Mouse (Mus musculus): ENCODE measurements around the gene Sapcd2. TPM values are rescaled to one million over a fixed set of nuclear protein-coding genes. Genes with fewer than 3 reads are reported as not detected.

Sapcd2 gene
- total RNA-seq, 2 experiments from 2014 or later = 6.2 to 7.0 TPM

DNA sequence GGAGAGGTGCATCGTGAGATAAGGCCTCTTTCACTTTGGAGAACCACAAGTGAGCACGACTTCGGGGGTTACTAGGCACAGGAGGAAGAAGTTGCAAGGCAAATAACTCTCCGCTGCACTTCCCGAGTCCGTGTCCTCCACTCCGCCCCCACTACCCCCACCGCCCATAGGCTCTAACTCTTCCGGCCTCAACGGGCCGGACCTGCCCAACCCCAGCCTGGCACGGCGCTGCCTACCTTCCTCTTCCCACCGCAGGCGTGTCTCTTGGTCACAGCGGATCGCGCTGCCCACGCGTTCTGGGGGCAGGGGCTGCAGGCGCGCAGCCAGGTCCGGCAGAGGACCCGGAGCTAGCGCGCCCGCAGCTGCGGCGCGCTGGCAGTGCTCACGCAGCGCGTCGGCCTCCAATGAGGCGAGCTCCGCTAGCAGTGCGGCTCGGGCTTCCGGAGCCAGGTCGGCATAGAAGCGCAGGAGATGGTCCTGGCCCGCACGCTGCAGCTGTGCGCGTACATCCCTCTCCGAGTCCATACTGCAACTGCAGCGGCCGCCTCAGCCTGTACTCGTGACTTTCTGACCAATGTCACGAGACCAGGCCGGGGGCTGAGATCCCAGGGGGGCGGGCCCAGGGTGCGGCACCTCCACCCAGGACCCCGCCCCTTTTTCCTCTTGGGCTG lies 6.9 kb upstream of the Sapcd2 start, which contains the start of gene Uap1l1:
Gene Uap1l1, minus strand, starts transcription at position 592 of the 671 bp plus-strand sequence.
- DNase-seq (ENCODE audit: low spot score in 2 of 2) = peak; percentile 49 to 62
- intact Hi-C loops (cut with DNase I) = no loop called here

DNA sequence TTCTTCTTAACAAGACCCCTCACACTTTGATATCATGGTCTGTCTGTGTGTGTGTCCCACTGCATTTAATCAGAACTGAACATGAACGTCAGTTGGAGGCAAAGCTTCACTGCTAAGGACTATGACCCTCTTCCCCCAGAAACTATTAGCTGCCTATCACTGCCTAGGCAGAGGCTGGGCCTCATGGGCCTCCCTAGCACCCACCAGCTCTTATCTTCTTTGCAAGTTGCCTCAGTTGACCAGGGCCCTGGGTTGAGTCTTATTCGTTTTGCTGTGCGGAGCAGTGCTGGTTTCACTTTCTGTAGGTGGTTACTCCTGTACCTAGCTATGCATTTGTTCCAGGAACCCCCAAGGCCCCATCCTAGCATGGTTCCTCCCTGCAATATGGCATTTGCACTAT lies 2.1 kb upstream of the Sapcd2 start:
- intact Hi-C loops (cut with DNase I) = no loop called here

DNA sequence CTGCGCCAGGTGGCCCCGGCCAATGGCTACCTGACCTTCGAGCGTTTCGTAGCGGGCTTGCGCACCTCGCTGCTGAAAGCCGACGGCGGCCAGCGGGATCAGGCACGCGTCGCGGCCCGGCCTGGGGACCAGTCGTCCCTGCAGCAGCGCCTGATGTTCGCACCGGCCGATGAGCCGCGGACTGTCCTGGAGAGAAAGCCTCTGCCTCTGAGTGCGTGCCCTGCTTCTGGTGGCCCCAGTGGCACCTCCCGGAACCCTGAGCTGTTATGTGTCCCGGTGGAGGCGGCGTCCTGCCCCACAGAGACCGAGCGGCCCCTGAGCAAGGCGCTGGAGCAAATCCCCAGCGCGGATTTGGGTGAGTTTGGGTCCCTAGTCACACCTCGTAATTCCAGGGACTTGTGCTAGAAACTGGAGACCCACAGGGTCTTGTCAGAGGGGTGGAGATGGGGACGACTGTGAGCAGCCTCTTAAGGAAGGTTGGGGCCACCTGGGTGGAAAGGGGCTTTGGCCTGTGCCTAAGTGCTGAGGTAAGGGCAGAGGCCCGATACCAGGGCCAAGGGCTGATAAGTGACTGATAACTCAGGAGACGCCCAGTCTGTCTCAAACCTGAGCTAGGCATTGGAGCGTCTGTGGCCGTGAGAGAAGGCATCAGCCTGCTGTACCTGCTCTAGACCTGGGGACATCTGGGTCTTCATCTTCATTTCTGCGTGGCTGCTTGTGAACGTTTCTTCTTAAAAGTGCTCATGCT lies 697 bp downstream of the Sapcd2 start:
- intact Hi-C loops (cut with DNase I) = no loop called here
- DNase-seq (ENCODE audit: low spot score in 2 of 2) = no peak

More for the DNA sequence above, 2.1 kb upstream of the Sapcd2 start:
- no peak for DNase-seq (ENCODE audit: low spot score in 2 of 2)

DNA sequence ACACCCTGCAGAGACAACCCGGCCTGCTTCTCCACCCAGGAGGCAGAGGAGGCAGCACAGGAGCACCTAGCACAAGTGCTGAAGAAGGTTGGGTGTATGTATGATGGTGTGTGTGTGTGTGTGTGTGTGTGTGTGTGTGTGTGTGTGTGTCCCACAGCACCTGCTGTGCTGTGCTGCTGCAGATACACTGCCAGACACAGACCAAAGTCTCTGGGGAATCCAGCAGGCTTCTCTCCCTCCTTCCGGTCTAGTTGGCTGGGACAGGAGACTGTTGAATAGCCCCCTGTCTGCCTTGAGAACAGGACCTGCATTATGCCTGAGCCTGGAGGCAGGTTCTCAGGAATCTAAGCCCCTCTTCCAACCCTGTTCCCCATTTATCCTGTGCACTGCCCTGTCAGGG lies 1.3 kb downstream of the Sapcd2 start:
- DNase-seq (ENCODE audit: low spot score in 2 of 2) = peak in 1 of 2 experiments; percentile 47
- intact Hi-C loops (cut with DNase I) = no loop called here

DNA sequence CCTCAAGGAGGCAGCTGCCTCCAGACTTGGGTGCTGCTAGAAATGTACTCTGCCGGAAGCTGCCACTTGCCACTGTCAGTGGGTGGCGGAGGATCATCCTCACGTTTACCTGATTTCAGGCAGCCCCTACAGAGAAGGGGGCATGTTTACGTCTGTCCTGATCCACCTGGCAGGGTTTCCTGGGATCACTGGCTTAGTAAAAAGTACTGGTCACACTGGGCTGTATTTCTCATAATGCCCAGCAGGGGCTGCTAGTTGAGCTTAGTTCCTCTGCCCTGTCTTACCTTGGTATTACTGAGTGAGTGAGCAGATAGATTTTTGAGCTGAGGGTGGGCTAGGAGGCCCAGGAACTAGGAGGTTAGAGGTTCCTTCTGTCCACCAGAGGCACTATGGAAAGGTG lies 4.5 kb downstream of the Sapcd2 start:
- intact Hi-C loops (cut with DNase I) = loop anchor here (2.0 kb wide), 2 partner anchors 20 to 50 kb away; no protein-coding TSS in a partner anchor
- peak; percentile 62 to 71 for DNase-seq (ENCODE audit: low spot score in 2 of 2)

DNA sequence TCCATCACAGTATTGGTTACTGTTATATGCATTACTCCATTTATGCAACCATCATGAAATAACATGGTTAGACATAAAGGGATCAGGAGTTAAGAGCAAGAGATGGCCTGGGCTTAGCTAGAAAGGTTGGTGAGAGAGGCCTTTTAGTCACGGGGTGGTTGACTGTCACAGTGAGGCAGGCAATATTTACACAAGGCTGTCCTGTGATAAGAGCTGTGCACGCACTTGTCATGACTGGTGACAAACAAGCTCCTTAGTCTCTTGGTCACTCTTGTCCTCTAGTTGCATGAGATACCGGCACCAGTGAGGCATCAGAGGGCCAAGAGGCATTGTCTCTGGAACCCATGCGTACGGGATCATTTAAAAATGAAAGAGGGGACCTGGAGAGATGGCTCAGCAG lies 12.4 kb downstream of the Sapcd2 start:
- intact Hi-C loops (cut with DNase I) = no loop called here
- DNase-seq (ENCODE audit: low spot score in 2 of 2) = no peak

DNA sequence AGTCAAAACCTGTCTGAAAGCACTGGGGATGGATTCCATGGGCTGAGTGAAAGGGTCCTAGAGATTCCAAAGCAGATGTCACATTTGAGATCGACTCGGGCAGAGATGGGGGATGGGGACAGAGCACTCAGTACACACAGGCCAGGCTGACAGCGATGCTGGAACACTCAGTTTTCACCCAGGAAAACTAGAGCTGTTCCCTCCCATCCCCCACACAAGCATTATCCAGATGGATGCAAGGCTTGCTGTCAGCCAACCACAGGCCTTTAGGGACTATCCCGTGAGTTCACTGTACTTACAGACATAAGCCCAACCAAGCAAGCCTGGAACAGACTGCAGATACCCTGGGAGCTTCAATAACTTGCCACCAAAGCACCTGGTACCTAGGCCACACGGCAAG lies 19.1 kb downstream of the Sapcd2 start:
- DNase-seq (ENCODE audit: low spot score in 2 of 2) = no peak
- intact Hi-C loops (cut with DNase I) = no loop called here

DNA sequence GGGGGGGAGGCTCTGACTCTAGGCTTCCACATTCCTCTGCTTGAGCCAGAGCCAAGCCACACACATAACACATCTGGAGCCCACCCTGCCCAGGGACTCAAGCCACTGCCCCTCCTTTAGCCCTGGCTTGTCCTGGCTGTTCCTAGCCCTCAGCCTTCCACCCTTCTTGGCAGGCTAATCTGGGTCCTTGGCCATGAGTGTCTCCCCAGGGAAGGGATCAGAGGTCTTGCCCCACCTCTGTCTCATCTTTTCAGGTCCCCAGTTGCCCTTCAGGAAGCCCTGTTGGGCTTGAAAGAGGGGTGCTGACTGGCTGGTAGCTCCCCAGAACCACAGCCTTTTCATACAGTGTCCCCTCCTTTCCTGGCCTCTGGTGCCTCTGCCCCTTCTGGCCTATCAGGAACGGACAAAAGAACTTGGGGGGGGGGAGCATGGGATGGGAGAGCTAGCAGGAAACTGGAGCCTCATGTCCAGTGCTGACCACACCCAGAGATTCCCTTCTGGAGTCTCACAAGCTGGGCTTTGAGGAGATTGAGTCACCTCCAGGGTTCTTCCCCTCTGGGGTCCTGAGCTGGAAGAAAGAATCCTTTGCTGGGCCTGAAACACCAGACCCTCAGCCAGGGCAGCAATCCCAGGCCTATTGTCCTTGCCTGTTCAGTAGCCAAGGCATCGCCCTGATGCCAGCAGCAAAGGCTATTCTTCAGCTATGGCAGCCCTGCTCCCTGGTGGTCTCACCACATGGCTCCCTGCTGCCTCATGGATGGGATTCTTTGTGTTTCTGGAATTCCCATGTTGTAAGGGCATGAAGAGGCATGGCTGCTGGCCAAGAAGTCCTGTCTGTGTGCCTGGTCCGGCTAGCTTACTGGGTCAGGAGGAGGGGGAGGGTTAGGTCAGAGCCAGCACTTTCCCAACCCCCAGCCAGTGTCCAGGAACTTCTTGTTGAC lies 22.4 kb downstream of the Sapcd2 start:
- intact Hi-C loops (cut with DNase I) = no loop called here
- DNase-seq (ENCODE audit: low spot score in 2 of 2) = peak in 1 of 2 experiments; percentile 66

DNA sequence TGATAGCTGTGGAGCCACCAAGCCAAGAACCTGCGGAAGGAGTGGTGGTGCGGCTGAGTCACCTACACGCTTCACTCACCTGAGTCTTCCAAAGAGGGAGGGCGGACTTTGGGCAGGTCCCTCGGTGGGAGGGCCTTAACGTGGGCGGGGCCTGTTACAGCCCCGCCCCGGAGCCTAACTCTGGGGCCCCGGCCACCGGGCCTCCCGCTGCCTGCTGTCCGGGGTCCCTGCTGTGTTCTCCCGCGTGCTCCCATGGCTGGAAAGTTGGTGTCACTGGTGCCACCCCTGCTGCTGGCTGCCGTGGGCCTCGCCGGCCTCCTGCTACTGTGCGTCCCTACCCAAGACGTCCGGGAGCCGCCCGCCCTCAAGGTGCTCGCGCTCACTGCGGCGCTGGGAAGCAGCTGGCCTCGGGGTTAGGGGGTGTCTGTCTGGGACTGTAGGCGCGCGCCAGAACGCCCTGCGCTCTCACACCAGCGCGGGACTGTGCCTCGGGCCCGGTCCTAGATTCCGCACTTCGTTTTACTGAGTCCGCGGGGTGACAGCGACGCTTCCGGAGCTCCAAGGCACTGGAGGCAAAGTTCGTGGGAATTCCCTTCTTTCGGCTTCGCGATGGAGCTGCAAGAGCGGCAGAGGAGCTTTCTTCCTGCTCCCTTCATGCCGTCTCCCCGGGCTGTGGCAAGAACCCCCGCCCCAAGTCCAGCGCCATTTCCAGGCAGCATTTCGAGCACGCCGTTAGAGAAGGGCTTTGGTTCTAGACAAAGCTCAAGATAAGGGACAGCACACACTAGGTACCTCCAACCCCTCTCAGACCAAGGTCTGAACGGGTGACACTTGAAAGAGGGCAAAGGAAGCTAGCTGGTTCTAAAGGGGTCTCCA lies 23.8 kb downstream of the Sapcd2 start, which contains the start of gene Entpd2:
Gene Entpd2, plus strand, starts transcription at position 154 of the 876 bp plus-strand sequence.
- no peak for DNase-seq (ENCODE audit: low spot score in 2 of 2)
- intact Hi-C loops (cut with DNase I) = loop anchor here (2.0 kb wide), 1 partner anchor 19 kb away; no protein-coding TSS in a partner anchor

DNA sequence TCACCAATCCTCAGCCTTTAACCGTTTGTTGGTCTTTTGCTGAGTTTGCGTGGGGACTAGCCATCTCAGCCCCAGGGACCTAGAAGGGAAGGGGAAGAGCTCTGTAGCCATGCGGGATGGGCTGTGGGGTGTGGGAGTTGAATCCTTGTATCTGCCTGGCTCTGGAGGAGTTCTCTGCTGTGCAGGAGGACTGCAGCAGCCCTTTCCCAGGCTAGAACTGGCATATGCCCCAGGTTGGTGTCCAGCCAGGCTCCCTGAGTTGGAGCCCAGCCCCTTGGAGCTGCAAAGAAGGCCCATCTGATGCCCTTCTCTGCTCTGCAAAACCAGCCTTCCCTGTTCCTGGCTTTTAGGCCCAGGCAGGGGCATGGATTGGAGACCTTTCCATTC lies 24.5 kb downstream of the Sapcd2 start:
- DNase-seq (ENCODE audit: low spot score in 2 of 2) = no peak
- intact Hi-C loops (cut with DNase I) = loop anchor here (2.0 kb wide), 1 partner anchor 20 kb away; no protein-coding TSS in a partner anchor

DNA sequence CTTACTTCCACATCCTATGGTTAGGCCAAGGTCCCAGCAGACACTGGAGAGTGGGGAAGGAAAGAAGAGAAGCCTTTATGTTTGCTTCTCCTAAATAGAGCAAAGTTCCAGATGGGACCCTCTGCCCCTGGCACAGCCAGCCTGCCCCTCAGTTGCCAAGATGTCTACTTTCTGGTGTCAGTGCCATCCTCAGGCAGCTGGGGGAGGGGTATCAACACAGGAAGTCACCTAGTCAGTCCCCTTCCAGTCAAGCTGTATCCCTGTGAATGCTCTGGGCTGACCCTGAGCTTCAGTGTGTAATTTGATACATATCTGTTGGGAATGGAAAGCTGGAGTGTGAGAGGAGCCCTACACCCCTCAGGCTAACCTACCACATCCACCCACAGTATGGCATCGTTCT lies 24.9 kb downstream of the Sapcd2 start:
- intact Hi-C loops (cut with DNase I) = loop anchor here (2.0 kb wide), 1 partner anchor 20 kb away; no protein-coding TSS in a partner anchor
- DNase-seq (ENCODE audit: low spot score in 2 of 2) = no peak

DNA sequence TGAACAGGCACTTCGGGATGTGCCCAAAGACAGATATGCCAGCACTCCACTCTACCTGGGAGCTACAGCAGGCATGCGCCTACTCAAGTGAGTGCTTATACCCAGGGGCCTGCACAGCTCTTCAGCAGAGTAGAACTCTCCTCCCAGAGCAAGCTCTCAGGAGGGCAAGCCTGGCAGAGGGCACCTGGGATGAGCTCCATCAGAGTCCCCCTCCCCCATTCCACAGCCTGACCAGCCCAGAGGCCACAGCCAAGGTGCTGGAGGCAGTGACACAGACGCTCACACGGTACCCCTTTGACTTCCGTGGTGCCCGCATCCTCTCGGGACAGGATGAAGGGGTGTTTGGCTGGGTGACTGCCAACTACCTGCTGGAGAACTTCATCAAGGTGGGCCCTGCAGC lies 25.9 kb downstream of the Sapcd2 start:
- intact Hi-C loops (cut with DNase I) = no loop called here

DNA sequence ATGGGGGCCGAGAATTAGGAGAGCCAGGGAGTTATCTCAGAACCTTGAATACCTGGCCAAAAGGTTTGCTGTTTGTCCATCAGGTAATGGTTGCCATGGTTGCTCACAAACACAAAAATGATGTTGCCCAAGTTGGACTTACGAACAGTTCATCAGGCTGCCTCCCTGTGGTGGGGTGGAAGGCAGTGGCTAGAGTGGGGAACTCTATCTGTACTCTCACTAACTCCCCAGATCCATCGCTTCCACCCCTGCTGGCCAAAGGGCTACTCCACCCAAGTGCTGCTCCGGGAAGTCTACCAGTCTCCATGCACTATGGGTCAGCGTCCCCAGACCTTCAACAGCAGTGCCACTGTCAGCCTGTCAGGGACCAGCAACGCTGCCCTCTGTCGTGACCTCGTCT lies 26.9 kb downstream of the Sapcd2 start, which contains the start of gene Npdc1:
Gene Npdc1, plus strand, starts transcription at position 301 of the 400 bp plus-strand sequence.
- intact Hi-C loops (cut with DNase I) = no loop called here
- no peak for DNase-seq (ENCODE audit: low spot score in 2 of 2)

More for the DNA sequence above, 25.9 kb downstream of the Sapcd2 start:
- no peak for DNase-seq (ENCODE audit: low spot score in 2 of 2)

DNA sequence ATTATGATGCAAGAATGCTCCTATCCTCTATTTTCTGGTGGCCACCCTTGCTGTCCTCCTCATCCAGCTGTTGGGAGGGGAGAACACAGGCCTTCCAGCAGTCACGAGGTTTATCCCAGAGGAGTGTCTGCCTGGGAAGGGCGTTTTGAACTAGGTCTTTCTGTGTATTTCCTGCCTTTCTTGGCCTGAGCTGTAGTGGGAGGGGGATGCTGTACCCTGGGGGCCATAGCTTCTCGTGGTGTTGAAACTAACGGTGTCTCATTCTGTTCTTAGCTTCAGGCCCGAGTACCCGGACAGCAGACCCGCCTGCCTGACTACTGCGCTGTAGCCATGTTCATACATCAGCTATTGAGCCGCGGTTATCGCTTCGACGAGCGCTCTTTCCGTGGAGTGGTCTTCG lies 28.2 kb downstream of the Sapcd2 start:
- intact Hi-C loops (cut with DNase I) = no loop called here
- no peak for DNase-seq (ENCODE audit: low spot score in 2 of 2)

DNA sequence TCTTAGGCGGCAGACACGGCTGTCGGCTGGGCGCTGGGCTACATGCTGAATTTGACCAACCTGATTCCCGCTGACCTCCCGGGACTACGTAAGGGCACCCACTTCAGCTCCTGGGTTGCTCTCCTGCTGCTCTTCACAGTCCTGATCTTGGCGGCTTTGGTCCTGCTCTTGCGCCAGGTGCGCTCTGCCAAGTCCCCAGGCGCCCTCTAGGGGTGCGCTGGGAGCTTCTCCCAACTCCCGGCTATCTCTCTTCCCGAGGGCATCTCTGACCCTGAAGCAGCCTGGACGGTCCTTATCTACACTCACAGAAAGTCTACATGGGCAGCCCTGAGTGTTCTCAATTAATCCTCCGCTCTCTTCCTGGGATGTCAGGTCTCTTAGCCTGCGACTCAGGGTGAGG lies 28.6 kb downstream of the Sapcd2 start:
- peak in 1 of 2 experiments; percentile 59 for DNase-seq (ENCODE audit: low spot score in 2 of 2)
- intact Hi-C loops (cut with DNase I) = no loop called here

DNA sequence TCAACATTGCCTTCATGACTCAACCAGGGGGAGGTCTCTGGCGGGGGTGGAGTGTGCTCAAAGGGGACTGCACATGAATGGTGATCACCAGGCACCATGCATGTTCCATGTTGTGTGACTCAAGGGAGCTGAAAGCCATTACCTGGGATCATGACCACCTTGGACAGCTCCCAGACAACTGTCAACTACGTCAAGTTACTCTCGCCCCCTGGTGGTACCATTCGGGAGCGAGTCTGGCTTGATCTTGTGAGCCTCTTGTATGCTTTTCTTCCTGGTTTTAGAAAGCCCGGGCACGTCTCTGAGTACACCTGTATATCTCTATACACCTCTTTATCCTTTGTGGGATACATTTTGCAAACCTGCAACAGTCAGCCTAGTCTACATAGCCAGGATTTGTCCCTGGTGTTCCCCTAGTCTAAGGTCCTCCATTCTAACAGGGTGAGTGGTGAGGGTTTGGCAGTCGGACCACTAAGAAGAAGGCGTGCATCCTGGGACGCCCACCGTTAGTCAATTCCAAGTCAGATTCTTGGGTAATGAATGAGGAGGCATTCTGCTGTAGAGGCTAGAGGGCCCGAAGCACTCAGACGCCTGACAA lies 30.4 kb downstream of the Sapcd2 start:
- intact Hi-C loops (cut with DNase I) = no loop called here
- DNase-seq (ENCODE audit: low spot score in 2 of 2) = peak; percentile 76 to 89

DNA sequence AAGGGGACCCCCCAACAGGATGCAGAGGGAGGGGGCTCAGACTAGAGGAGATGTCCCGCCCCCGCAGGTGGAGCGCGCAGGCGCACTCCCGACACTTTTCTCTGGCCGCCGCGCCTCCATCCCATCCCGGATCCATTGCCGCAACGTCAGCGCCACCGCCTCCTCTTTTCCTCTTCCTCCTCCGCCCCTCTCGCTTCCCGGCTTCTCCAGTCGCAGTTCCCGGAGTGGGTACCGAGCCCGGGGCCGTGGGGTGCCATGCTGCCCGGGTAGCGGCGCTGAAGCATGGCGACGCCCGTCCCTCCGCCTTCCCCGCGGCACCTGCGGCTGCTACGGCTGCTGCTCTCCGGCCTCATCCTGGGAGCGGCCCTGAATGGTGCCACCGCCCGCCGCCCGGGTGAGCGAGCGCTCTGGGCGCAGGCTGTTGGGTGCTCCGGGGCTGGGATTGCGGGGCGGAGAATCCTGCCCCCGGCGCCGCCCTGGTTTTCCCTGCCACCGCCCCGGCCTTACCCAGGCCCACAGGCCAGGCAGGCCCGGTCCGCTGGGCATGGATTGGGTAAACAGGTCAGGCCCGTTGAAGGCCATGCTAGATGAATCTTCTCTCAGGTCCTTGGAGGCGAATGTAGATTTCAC lies 31.0 kb downstream of the Sapcd2 start:
- peak; percentile 92 to 96 for DNase-seq (ENCODE audit: low spot score in 2 of 2)
- intact Hi-C loops (cut with DNase I) = loop anchor here (1.0 kb wide), 1 partner anchor 24 kb away; no protein-coding TSS in a partner anchor

Data from left cerebral cortex, postnatal 14 days (tissue).